Mouse (Mus musculus) heart, postnatal 36 days (tissue): ENCODE results near the gene Tmc1. TPM values are rescaled to one million over a fixed set of nuclear protein-coding genes. Genes with fewer than 3 reads are reported as not detected.

Experiments
- DNase-seq, 2 experiments: peaks; one replicate each; pipeline ENCODE4 v3.0.0; 2021 to 2022
- intact Hi-C: fragments of 180-260 bp; cut with DNase I; formaldehyde crosslinking; loops from one replicate; pipeline ENCODE4 v1.15.1; 2025
- total RNA-seq, 2 experiments: library from RNA; stranded (reverse); gene quantifications; 2 replicates each; pipeline ENCODE4 v1.2.3; 2021

The Tmc1 gene
- not detected for total RNA-seq

DNA sequence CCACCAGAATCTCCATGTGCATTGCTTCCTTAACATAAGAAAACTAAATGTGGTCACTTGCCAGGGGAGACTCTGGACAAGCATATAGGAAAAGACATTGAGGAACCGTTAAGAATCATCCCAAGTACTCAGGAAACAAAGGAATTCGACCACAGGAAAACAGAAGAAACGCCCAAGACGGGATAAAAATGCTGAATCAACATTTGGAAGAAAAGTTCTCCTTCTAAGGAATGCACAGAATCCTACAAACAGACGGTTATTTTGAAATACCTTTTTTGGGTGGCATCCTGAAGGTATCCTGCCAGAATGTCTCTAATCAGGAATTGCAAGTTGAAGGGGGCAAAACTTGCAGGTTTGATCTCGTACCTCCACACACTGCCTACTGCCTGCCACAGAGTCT lies at the start of gene Tmc1:
Tmc1 (minus strand) TSS at position 329 of the 400 bp plus-strand sequence.
- DNase-seq, result no peak
- intact Hi-C loops, result no loop called here

- no peak for DNase-seq
- intact Hi-C loops, result no loop called here
Observed at GRCm38 (mm10) chr19:21001552-21001951, 47.5 kb upstream of the Tmc1 start.

GRCm38 (mm10) chr19:20979244-20979643 lies 25.2 kb upstream of the Tmc1 start:
- intact Hi-C loops, result no loop called here

GRCm38 (mm10) chr19:20978148-20978547 lies 24.1 kb upstream of the Tmc1 start:
- intact Hi-C loops, result no loop called here
- DNase-seq, result no peak

More at GRCm38 (mm10) chr19:20979244-20979643, 25.2 kb upstream of the Tmc1 start:
- no peak for DNase-seq

DNA sequence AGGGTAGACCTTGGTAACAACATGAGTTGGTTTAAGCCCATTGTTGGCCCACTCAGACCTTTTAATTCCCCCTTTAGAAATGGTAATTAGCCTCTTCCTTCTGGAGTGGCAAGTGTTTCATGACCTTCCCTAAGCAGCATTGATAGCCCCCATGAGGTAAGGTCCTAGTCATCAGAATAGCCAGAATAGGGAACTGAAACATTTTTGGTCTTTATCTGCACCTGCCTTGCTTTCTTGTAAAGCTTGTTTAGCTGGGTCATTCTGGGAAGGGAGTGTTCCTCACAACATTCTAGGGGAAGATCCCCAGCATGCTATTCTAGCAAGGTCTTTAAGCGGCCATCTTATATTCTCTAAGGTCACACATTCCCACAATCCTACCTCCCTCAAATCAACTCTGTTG lies 17.9 kb upstream of the Tmc1 start:
- intact Hi-C loops, result no loop called here
- no peak for DNase-seq

DNA sequence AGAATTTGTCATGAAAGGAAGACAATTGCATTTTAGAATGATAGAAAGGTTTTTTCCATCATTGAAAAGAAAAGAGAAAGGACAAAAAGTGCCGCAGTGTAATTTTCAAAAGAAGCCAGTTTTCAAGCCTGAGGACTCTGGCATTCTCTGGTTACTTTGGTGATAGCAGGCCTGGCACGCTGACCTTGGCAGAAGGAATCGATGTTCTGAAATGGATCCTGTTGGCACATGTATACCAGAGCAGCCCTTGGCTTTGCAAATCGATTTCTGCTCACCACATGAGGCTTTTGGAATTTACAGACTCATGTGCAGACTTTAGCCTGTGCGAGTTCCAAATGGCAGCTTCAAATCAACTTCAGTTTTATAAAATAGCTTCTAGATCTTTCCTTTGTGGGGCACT lies 813 bp upstream of the Tmc1 start:
- intact Hi-C loops, result no loop called here
- DNase-seq, result no peak

DNA sequence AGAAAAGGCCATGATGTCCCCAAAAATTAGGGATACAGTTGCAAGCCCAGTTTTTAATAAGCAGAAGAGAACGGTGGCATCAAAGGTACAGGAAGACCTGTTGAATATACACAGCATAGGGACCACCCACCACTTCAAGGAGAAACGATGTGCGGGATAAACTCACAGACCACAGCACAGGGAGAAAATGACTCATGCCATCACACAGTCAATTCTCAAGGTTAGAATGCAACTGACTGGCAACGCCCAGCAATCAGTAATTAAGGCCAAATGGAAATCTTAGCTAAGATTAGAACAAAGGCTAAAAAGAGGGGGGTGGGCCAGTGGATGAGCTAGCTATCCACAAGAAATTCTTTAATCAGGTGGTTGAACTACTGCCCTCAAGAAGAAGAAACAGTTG lies 9.6 kb downstream of the Tmc1 start:
- intact Hi-C loops, result no loop called here
- no peak for DNase-seq

DNA sequence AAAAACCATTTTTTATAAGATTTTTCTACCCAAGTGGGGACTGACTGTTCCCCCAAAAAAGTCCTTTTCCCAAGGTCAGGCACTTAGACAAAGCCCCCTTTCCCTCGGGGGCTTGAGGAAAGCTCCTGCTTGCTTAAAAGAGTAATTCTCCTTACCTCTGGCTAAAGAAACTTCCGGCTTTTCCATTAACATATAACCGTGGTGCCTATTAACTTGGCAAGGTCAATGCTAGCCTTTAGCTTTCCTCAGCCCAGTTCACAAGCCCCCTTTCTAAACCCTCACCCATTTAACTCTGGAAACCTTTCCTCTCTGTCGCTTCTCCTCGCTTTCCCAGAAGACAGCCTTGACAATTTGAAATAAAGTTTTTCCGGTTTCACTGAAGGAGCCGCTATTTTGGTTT lies 29.7 kb downstream of the Tmc1 start:
- intact Hi-C loops, result no loop called here
- DNase-seq, result no peak

GRCm38 (mm10) chr19:20923336-20924211 lies 30.4 kb downstream of the Tmc1 start:
- DNase-seq, result no peak
- intact Hi-C loops, result no loop called here

GRCm38 (mm10) chr19:20918241-20918640 lies 35.8 kb downstream of the Tmc1 start:
- intact Hi-C loops, result no loop called here
- DNase-seq, result no peak

DNA sequence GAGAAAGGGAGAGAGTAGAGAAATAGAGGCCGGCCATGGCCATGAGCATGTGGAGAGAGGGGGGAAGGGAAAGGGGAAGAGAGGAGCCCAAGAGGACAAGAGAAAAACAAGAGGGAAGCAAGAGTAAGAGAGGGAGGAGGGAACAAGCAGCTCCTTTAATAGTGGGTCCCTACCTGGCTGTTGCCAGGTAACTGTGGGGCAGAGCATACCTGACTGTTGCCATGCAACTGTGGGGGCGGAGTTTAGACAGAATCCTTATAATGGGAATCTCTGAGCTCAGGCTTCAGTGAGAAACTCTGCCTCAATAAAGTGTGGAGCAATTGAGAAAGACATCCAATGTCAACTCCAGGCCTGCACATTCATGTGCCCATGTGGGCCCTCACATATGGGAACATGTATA lies 38.9 kb downstream of the Tmc1 start:
- intact Hi-C loops, result no loop called here

GRCm38 (mm10) chr19:20910356-20910755 lies 43.6 kb downstream of the Tmc1 start:
- intact Hi-C loops, result no loop called here
- no peak for DNase-seq

More for the DNA sequence above, 38.9 kb downstream of the Tmc1 start:
- DNase-seq, result no peak

- no peak for DNase-seq
- intact Hi-C loops, result no loop called here
Observed at GRCm38 (mm10) chr19:20881205-20881604, 72.8 kb downstream of the Tmc1 start.

DNA sequence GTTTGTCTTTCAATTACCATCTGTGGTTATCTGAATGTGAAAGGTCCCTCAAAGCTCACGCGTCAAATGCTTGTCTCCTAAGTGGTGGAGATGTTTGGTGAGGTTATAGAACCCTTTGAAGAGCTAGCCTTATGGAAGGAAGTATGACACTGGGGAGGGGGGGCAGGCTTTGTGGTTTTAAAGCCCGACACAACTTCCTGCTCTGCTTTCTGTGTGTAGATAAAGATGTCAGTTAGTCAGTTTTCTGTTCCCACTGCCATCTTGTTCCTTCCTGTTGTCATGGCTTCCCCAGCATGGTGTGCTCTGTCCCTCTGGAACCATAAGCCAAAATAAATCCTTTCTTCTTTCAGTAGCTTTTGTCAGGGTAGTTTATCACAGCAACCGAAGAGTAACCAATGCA lies 78.1 kb downstream of the Tmc1 start:
- no peak for DNase-seq
- intact Hi-C loops, result no loop called here

DNA sequence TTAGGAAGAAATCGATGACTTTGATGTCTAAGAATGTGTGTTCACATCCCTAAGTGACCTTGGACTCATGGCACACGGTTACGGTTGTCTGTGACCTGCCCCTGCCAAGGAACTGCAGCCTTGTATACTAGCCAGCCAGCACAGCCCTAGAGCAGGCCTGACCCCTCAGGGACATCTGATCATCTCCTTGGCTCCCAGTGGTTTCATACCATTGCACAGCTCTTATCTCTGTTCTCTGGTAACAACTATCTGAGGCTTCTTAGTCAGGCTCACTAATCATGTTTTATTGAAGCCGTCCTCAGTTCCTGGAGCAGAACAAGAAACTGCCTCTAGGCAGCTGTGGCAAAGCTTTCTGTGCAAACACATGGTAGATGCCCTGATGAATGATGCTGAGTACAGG lies 92.2 kb downstream of the Tmc1 start:
- DNase-seq, result no peak
- intact Hi-C loops, result no loop called here

GRCm38 (mm10) chr19:20860270-20860669 lies 93.7 kb downstream of the Tmc1 start:
- no peak for DNase-seq
- intact Hi-C loops, result no loop called here

DNA sequence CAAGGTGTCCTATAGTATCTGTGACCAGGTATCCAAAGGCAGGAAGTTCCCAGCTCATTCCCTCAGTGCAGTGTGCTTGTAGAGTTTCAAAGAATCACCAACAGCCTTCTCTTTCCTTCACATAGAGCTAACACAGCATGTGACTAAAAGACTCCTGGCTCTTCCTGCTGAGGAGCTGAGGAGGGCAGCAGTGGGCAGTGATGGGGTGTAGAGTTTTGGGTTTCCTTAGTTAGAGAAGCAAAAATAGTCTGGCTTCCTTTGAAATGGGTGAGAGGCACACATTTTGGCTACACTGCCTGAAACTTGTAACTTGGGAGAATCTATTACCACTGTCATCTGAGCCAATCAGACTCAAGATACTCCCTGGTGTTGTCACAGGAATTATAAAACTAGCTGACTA lies 96.2 kb downstream of the Tmc1 start:
- no peak for DNase-seq

DNA sequence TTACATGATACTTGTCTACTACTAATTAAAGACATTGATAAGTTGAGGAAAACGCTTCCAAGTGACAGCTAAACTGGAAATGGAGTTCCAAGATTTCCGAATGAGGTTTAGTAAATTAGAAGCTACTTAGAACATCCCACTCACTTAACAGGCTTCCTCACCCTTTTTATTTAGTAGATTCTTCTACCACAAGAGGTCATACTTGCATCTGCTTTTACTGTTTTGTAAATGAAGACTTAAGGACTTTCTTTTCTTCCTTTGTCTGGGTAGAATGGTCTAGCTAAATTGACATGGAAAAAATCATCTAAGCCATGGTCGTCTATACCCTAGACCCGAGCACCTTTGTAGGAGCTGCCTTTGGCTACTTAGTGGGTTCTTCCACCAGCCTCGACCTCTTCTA lies 105.1 kb downstream of the Tmc1 start:
- intact Hi-C loops, result loop anchor here (5.0 kb wide), 1 partner anchor 713 kb away; no protein-coding TSS in a partner anchor
- DNase-seq, result no peak

More for the DNA sequence above, 96.2 kb downstream of the Tmc1 start:
- intact Hi-C loops, result no loop called here

- DNase-seq, result no peak
- intact Hi-C loops, result loop anchor here (5.0 kb wide), 1 partner anchor 715 kb away; no protein-coding TSS in a partner anchor
Observed at GRCm38 (mm10) chr19:20847476-20848073, 106.4 kb downstream of the Tmc1 start.

- no peak for DNase-seq
- intact Hi-C loops, result no loop called here
Observed at GRCm38 (mm10) chr19:20837422-20837821, 116.6 kb downstream of the Tmc1 start.

- peak; percentile 3 to 12 for DNase-seq
- intact Hi-C loops, result no loop called here
Observed at GRCm38 (mm10) chr19:20836055-20836845, 117.8 kb downstream of the Tmc1 start.
